ENCODE assay signal across 9 mouse cellular contexts in the genomic region with DNA sequence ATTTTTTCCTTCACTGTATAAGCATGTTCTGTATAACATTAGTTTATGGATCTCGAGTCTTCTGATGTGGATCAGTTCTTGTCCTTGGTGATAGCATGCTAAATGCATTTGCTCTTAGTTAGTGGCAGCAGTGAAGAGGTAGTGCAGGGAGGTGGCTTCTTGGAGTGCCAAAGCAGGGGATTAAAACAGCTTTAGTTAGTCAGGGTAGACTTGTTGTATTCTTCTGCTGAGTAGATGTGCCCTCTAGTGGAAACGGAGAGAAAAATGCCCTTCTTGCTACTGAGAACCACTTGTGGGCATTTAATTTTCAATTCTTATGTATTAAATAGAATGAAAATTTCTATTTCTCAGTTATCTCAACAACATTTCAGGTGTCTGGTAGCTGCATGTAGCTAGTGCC. TPM values are rescaled to one million over a fixed set of nuclear protein-coding genes. Genes with fewer than 3 reads are reported as not detected.
DNase-seq lines count a peak whose midpoint lies in the region; ATAC-seq and TF ChIP-seq lines count a peak whose summit lies in the region.
"Had no signal": no experiment of that assay in that cellular context is flagged by ENCODE, and none has a peak within 500 bp of the region (broad histone marks: within the 10 kb centered on the region; RNA-seq: fewer than 3 reads in every experiment).

No protein-coding gene starts in this region.

- no peak overlapping the region for H3K4me3 ChIP-seq in heart, adult 2 months
- H3K4me3 ChIP-seq in lung, embryonic 14.5 days (ENCODE audit: low read depth, low read length): no peak overlapping the region
- H3K4me3 ChIP-seq: hindbrain, embryonic 15.5 days had no signal

- TF ChIP-seq EP300 in heart, adult 2 months (IDR thresholded peaks at IDR 0.05; ENCODE audit: insufficient read depth, low read depth, low read length): no peak

- H3K4me1 ChIP-seq in heart, adult 2 months (ENCODE audit: control insufficient read depth, insufficient read depth, low read length): no peaks in the 10 kb centered on the region
- no peaks in the 10 kb centered on the region for H3K4me1 ChIP-seq in lung, embryonic 14.5 days (ENCODE audit: insufficient read depth)
- H3K4me1 ChIP-seq: hindbrain, embryonic 15.5 days had no signal

- intact Hi-C loops in heart, adult 2 months (cut with DNase I): loop anchor here (5.0 kb wide), 1 partner anchor 90 kb away; no protein-coding TSS in a partner anchor

- no peaks in the 10 kb centered on the region for H3K36me3 ChIP-seq in heart, adult 2 months (ENCODE audit: control insufficient read depth, insufficient read depth, low read length)
- no peaks in the 10 kb centered on the region for H3K36me3 ChIP-seq in lung, embryonic 14.5 days (ENCODE audit: insufficient read depth)
- H3K36me3 ChIP-seq: hindbrain, embryonic 15.5 days had no signal

- no peak overlapping the region for H3K9ac ChIP-seq in heart, adult 2 months (ENCODE audit: low read depth, low read length)
- H3K9ac ChIP-seq in lung, embryonic 14.5 days: no peak overlapping the region
- H3K9ac ChIP-seq: hindbrain, embryonic 15.5 days had no signal

- H3K27ac ChIP-seq in heart, adult 2 months: no peak overlapping the region
- no peak overlapping the region for H3K27ac ChIP-seq in lung, embryonic 14.5 days (ENCODE audit: low read depth)
- H3K27ac ChIP-seq: hindbrain, embryonic 15.5 days had no signal

- TF ChIP-seq CTCF in heart, adult 2 months (IDR thresholded peaks at IDR 0.05): peak; percentile 66
- peak; percentile 52 for TF ChIP-seq CTCF in lung, embryonic 14.5 days (IDR thresholded peaks at IDR 0.05; ENCODE audit: low read depth)
- TF ChIP-seq CTCF in Patski (IDR thresholded peaks at IDR 0.05): peak; percentile 65

- in situ Hi-C loops in Patski (cut with MboI; ENCODE audit: low pct_unique_long_range_greater_than_20kb): no loop called here

- no peaks in the 10 kb centered on the region for H3K9me3 ChIP-seq in lung, embryonic 14.5 days (ENCODE audit: low read depth, low read length)
- H3K9me3 ChIP-seq: hindbrain, embryonic 15.5 days had no signal

- CTCF ChIA-PET in Patski (lab: Charles Lee): interaction anchor here (1.2 kb wide), 1 partner anchor 26 kb away, joined by 4 read pairs; no protein-coding TSS in a partner anchor

- no peak for ATAC-seq in lung, embryonic 14.5 days (ENCODE audit: insufficient read depth)
- peak; percentile 57 for ATAC-seq in Patski

- no peak for TF ChIP-seq POLR2A in heart, adult 2 months (IDR thresholded peaks at IDR 0.05; ENCODE audit: insufficient read depth, low read depth, low read length)

- no peak overlapping the region for H3K4me2 ChIP-seq in lung, embryonic 14.5 days
- H3K4me2 ChIP-seq: hindbrain, embryonic 15.5 days had no signal

- POLR2A ChIA-PET in Patski (lab: Charles Lee): no interaction called here

- H3K27me3 ChIP-seq in heart, adult 2 months (ENCODE audit: control insufficient read depth, insufficient read depth, low read length): no peaks in the 10 kb centered on the region
- no peaks in the 10 kb centered on the region for H3K27me3 ChIP-seq in lung, embryonic 14.5 days (ENCODE audit: insufficient read depth, low read length)
- H3K27me3 ChIP-seq in Patski: peaks cover 13% of the 10 kb centered on the region
- H3K27me3 ChIP-seq: hindbrain, embryonic 15.5 days had no signal

- whole genome bisulfite sequencing in heart, adult 2 months: 28% methylated on average over 2 of the region's 2 CpGs
- WGBS in lung, embryonic 14.5 days: 28% methylated on average over 2 of the region's 2 CpGs

- H3K79me2 ChIP-seq in heart, adult 2 months (replicated peaks; ENCODE audit: control insufficient read depth, insufficient read depth, low read length): no peaks in the 10 kb centered on the region

- no peak for DNase-seq in heart, adult 2 months
- no peak for DNase-seq in heart, postnatal 4 days
- peak; percentile 61 for DNase-seq in lung, embryonic 14.5 days
- no peak for DNase-seq in lung, postnatal 4 days
- DNase-seq in Patski (ENCODE audit: low read depth, low spot score): no peak
- peak; percentile 21 for DNase-seq in mesoderm, embryonic 11.5 days (ENCODE audit: low read depth, low spot score)
- no peak for DNase-seq in Muller cell, postnatal 12 days (ENCODE audit: inconsistent ontology term)
- DNase-seq in ovary, adult 18-20 months (ENCODE audit: low spot score): no peak

RNA-seq across cellular contexts. Expression of a gene that starts 36.5 kb away (rescaled TPM):
- not detected for total RNA-seq in heart, adult 2 months (2021)
- 0.29 TPM in 1 of 2 replicates, not detected in the other for polyA plus RNA-seq in heart, adult 2 months (2012; rRNA removed)
- total RNA-seq in heart, postnatal 4 days (2021): under 1 TPM; 0.54 to 0.60 TPM
- 1.5 and 2.2 TPM in 2 replicates for polyA plus RNA-seq in lung, embryonic 14.5 days (2014; fragmentation: Nextera tagmentation; extraction: Ambion mirVana)
- not detected for polyA plus RNA-seq in Patski (2021)

RNA-seq across cellular contexts. Expression of a gene that starts 45.7 kb away (rescaled TPM):
- total RNA-seq in heart, adult 2 months (2021): under 1 TPM; 0.23 to 0.52 TPM
- polyA plus RNA-seq in heart, adult 2 months (2012; rRNA removed): 0.61 and 0.78 TPM in 2 replicates
- 1 to 10 TPM; 1.3 to 1.8 TPM for total RNA-seq in heart, postnatal 4 days (2021)
- polyA plus RNA-seq in lung, embryonic 14.5 days (2014; fragmentation: Nextera tagmentation; extraction: Ambion mirVana): 0.38 and 0.53 TPM in 2 replicates
- polyA plus RNA-seq in Patski (2021): 0.13 TPM

Comparison
In these comparisons a context has a peak if more than half of its experiments do, and no peak if none do; other contexts are left out.
1. DNase-seq: peak in lung, embryonic 14.5 days (single experiment) and mesoderm, embryonic 11.5 days (single experiment); none in heart, adult 2 months (0 of 2), heart, postnatal 4 days (single experiment), lung, postnatal 4 days (0 of 2), Patski (single experiment), Muller cell, postnatal 12 days (single experiment) and ovary, adult 18-20 months (single experiment).
2. Peak in every context shown above with its lines, with median percentiles within 50 percentile points of each other: CTCF ChIP-seq.